Mouse (Mus musculus): ENCODE measurements at regions not wholly inside any gene's neighbourhood (a gene's known extent, or its start where the extent isn't known, plus 50 kb on each side); places are given as distances from the start of the nearest gene placed in this dataset.
A peak's percentile ranks its signal among the peaks of the same experiment; 100 is the strongest.

DNA sequence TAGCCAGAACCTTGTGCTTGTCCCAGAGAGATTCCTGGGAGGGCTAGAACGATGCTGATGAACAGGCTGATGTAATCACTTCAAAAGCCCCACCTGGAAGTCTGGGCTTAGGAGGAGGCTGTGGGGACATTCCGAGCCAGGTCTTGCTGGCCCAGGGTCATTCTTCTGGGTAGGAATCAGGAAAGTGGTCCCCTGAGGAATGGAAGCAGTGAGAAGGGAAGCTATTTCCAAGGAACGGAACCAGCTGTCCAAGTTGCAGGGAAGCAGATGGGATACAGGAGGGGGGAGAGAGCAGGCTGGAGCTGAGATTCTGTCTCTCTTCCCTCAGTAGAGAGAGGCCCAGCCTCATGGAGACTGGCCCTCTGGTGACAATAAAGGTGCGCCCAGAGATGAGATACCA is 243.9 kb downstream of the Tcf7l2 start:
- peak in 1 of 2 experiments; percentile 7 for DNase-seq (ENCODE audit: low spot score in 2 of 2)

DNA sequence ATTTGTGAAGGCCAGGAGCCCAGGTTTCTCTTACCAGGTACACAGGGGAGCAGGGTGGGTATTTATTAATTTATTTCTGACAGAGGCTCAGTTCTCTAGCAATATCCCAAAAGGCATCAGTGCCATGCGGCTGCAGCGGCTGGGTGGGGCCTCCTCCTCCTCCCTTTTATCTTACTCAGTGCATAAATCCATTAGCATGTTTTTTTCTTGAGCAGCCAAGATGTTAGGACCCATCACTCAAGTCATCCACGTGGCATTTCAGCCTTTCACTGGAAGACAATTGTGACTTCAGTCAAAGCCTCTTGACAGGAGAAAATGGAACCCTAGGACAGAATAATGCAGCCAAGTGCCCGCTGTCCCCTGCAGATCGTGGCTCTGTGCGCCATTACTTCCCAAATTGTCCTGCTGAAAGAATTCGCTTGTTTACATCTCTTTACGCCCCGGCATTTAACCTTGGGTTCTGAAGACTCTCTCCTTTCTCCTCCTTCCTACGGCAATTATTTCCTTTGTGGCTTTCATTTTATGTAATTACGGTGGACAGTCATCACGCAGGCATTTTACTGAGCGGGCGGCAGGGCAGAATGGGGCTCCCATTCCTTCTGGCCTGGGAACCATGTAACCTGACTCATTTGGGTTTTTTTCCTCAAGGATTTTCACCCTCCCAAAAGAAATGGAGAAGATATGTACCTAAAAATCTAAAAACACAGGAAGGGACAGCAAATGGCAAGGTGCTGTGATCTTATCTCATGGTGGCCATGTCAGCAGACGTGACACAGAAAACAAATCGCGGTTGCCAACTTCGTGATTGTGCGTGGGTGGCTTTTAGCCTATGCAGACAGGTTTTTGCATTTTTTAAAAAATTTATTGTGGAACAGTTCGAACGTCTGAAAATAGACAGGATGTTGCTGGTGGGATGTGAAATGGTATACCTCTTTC is 250.4 kb downstream of the Tcf7l2 start:
- DNase-seq (ENCODE audit: low spot score in 2 of 2): no peak

DNA sequence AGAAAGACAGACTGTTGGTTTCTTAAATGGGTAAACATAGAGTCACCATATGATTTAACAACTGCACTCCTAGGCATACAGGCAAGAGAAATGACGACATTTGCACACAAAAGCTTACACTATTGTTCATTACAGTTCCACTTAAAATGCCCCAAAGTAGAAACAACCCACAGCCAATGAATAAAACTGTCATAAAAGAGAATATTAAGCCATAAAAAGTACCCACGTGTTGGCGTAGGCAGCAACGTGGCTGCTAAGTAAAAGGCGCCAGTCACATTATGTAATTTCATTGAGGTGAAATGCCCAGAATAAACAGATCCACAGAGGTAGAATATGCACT is 251.1 kb downstream of the Tcf7l2 start:
- no peak for DNase-seq (ENCODE audit: low spot score in 2 of 2)

DNA sequence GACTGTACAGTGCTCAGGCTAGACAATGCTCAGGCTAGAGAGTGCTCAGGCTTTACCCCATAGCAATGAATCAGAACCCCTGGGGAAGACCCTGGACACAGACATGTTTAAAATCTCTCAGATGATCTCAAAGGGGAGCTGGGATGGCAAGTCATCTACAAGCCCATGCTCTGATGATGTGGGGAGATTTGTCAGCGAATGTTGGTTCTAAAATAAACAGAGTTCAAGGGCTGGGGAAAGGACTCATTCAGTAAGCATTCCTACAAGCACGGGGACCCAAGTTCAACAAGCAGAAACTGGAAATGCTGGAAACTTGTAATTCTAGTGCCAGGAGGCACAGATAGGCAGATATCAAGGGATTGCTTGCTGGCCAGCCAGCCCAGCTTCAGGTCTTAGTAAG is 254.1 kb downstream of the Tcf7l2 start:
- DNase-seq (ENCODE audit: low spot score in 2 of 2): no peak

DNA sequence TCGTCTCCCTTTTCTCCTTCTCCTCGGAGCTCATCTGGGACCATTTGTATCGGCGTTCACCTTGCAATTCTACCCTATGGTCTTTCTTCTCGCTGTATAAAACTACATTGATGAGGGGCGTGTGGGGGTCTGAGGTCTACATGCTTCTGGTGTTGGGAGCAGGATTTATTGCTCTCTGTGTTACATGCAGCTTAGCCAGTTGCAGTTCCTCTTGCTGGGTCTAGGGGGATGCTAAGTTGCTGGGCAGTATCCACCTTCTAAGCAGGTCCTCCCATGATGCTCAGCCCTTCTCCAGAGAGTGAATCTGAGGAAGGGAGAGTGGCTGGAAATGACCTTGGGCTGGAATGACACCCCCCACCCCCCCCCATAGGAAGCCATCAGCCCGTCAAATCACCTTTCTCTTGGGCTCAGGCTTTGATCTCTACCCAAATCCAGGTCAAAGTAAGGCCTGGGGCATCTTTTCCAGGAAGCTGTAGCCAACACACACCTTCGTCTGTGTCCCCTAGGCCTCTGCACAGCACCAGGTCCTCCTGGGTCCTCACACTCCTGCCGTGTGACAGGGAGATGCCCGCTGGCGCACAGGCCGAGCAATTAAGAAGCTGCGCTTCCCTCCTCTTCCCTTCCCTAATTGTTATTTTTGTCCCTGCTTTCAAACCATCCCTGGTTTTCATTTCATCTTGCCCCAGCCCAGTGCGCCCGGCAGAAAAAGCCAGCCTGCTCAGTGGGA is 257.0 kb downstream of the Tcf7l2 start:
- no peak for DNase-seq (ENCODE audit: low spot score in 2 of 2)

DNA sequence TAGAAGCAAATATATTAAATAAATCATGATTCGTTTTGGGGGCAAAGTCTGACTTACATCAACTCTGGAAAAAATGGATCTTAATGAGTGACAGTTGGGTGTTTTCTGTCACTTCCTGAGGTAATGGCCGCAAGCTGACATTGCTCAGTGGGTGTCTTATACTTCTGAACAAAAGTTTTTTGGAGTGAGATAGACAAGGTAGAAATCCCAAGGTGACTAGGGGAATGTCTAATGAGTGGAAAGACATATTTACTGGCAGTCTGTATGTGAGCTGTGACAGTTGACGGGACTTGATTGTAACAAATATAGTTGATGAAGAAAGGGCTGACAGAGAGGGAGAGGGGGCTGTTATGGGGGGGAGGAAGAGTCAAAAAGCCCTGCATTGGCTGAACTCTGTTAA is 257.8 kb downstream of the Tcf7l2 start:
- no peak for DNase-seq (ENCODE audit: low spot score in 2 of 2)

DNA sequence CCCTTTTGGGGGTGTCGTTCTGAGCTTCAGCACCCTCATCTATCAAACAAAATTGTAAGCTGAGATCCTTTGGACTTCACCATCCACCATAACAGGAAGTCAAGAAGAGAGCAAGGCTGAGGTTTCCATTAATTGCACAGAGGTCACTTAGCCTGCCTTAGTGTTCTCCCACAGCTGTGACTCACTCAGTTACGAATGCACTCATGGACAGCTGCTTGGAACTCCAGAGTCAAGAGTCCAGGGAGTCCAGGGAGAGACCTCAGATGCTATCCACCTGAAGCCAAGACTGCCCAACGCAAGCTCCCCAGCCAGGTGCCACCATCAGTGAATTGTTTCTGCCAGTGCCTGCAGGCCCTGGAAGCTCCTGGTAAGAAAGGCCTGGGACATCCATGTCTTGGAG is 259.8 kb downstream of the Tcf7l2 start:
- no peak for DNase-seq (ENCODE audit: low spot score in 2 of 2)

DNA sequence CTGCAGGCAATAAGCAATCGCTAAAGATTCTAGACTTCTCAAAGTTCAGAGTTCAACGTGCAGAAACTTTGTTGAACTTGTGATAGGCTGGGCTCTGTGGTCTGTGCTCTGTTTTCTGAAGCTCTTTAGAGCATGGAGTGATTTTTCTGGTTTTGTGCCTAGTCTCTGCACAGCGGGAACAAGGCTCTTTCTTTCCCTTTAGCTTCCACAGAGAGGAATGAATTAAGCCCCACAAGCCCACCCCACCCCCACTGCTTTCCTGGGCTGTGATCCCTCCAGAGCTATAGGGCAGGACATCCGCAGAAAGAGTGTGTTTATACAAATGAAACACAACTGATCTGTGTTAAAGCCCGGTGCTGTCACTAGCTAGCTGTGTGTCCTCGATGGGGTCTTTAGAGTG is 264.3 kb downstream of the Tcf7l2 start:
- no peak for DNase-seq (ENCODE audit: low spot score in 2 of 2)

DNA sequence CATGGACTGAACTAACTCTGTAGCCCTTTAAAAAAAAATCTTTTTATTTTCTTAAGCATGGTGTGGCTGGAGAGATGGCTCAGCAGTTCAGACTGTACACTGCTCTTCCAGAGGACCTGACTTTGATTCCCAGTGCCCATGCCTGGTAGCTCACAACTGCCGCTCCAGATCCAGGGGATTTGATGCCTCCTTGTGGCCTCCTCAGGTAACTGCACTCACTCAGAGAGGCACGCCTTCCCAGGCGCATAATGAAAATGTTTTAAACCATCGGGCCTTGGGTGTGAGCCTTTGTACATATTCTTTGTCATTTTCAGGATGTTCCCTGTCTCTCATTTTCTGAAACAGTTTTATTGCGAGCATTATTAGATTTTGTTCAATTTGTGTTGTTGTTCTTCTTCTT is 265.8 kb downstream of the Tcf7l2 start:
- DNase-seq (ENCODE audit: low spot score in 2 of 2): no peak

DNA sequence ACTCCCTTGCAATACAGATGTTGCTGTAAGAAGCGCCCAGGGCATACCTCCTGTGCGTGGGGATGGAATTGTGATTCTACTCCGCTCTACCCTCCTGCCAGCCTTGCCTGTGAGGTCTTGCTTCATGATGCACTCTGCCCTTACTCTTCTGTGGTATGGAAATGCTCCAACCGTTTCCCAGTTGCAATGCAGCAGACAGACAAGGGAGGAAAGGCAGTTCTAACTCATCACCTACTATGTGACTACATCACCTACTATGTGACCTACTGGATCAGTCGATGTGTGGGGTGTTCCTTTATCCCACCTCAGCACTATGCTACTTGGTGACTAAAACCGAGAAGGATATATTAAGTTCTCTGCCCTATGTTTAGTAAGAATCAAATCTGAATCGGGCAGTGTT is 269.1 kb downstream of the Tcf7l2 start:
- no peak for DNase-seq (ENCODE audit: low spot score in 2 of 2)

DNA sequence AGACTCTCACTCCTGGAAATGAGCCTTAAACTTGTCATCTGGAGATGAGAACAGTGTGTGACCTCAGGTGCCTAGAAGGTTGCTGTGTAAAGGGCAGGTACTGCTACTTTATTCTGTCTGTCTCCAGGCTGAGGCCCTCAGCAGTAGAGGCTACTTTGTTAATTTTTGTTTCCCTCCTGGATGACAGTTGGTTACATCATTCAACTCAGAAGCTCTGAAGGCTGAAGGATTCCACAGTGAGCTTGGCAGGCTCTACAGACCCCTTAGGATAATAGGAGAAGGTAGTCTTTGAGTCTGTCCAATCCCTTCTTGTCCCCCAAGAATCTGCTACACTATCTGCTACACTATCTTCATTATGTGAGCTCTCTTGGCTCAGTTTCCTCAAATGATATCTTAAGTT is 269.7 kb downstream of the Tcf7l2 start:
- DNase-seq (ENCODE audit: low spot score in 2 of 2): no peak

DNA sequence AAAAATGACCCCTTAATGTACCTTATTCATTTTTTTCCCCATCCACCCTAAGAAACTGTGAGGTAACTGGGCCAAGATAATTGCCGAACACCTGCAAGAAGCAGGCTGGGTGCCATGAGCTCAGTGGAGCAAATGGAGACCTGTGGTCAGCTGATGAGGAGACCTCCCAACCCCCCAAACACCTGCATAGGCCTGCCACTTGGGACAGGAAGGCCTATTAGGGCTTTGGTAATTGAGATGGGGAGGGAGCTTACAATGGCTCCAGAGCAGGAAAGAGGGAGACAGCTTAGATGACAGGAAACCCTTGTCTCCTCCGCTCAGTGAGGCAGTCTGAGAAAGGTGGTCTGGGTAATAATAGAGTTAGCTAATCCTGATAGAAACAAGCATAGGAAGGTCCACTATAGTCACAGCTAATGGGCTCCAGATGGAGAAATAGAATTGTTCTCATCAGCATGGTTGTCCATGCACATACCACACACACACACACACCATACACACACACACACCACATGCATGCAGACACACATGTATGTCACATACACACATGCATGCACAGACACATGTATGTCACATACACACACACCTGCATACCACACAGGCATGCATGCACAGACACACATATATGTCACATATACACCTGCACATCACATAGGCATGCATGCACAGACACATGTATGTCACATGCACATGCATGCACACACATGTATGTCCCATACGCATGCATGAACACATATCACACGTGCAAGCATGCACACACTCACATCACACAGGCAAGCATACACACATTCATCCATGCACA is 270.2 kb upstream of the Habp2 start:
- DNase-seq (ENCODE audit: low spot score in 2 of 2): no peak

DNA sequence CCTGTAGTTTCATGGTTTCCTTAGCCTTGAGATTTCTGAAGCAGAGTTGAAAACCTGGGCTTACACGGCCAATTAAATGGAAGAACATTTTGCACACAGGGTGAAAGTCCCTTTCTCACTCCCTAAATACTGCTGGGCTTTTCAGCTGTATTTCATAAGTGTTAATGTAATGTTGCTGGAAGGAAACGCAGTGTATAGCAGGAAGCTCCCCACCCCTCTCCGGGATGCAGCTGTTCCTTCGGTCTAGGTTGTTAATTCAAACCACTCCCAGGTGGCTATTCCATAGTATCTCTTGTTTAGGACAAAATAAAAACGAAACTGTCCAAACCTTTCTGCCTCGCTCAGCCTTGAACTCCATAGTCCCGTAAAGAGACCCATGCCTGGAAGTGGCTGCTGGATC is 269.4 kb upstream of the Habp2 start:
- no peak for DNase-seq (ENCODE audit: low spot score in 2 of 2)

DNA sequence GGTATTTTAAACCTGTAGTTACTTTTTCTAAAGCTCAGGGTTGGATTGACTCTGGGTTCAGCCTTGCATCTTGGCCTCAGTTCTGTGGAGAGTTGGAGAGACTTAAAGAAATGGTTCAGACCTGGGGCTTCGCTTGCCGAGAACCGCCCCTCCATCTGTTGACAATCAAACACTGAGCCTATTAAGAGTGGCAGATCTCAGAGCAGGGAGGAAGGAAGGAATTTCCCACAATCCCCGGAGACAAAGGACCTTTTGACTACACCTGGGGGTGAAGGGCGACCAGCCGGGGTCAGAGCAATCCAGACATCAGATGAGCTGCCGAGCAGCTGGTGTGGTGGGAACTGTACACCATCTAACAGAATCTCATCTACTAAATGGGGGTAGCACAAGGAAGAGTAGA is 267.8 kb upstream of the Habp2 start:
- DNase-seq (ENCODE audit: low spot score in 2 of 2): no peak

DNA sequence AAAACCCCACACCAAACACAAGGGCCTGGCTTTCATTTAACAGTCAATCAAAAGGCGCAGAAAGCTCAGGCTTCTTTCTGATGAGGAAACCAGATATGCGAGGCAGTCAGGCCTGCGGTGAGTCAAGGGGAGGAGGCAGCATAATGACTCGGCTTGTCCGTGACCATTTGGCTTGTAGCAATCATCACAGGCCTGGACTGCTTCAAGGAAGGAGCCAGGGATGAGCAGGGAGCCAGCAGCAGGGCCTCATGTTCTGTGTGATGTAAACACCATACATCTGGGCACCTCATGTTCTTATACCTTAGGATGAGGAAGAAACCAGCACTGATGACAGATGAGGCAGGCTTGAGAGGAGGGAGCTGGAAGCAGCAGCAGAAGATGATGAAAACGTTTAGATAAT is 264.6 kb upstream of the Habp2 start:
- no peak for DNase-seq (ENCODE audit: low spot score in 2 of 2)

DNA sequence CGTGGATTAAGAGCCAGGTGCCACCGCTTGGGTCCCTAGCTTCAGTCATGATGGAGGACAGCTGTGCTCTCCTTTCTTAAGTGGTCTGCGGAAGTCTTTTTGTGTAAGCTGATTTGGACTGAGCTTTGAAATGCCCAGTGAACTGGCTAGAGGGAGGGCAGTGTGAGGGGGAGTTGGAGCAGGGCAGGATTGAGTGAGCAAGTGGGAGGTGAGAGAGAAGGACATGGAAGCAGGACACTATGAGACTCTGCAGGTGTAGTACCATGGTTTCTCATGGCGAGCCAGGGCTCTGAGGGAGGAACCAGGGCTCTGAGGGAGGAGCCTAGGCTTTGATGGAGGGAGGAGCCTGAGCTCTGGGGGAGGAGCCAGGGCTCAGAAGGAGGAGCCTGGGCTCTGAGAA is 262.3 kb upstream of the Habp2 start:
- DNase-seq (ENCODE audit: low spot score in 2 of 2): no peak

DNA sequence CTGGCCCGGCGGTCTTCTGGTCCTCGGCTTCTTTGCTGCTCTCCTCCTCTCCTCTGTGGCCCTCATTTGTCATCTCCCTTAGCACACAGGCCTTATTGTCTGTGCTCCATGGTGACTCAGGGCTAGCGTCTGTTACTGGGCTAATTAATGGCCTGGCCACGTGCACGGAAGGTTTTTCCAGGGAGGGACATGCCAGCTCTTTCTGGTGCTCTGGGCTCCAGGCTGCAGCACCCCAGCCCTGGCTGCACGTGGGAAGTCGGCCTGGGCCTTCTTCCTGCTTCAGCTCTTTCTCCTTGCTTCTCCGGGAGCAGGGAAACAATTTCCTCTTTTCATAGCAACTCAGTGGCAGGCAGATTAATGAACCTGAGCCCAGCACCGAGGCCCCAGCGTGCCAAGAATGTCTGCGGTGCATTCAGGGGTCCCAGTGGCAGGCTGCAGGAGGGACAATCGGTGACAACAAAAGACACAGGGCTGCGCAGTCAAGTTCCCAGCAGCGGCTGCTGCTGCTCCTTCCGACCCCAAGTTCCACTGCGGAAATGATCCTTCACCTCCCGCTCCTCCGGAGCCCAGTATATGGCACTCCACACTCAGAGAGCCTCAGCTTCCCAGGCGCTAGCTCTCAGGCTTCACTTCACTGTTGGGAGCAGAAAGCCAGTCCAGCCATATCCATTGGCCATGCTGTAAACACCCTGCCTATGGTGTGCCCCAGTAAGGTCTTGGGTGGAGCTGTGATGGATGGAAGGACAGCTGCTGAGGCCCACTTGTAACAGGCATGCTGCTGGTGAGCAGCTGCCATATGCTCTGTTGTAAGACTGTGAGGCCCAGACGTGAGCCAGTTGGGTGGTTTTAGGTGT is 257.3 kb upstream of the Habp2 start:
- peak in 1 of 2 experiments; percentile 26 for DNase-seq (ENCODE audit: low spot score in 2 of 2)

DNA sequence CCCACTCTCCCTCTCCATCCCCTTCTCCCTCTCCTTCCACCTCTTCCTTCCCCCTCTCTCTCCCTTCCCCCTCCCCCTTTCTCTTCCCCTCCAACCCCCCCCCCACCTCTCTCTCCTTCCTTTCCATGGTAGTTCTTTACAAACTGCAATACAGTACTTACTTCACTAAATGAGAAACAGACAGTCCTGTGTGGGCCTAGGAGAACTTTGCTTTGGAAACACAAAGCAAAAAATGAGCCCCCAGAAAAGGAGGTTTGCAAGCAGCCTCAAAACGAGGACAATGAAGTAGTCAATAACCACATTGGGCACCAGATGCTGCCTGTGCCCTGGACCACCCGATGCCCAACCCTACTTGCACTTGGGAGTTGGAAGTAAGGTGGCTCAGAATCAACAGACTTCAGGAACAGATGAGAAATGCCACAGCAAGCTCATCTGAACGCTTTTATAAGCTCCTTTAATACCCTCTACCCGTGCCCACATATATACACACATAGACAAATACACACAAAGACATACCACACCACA is 256.5 kb upstream of the Habp2 start:
- DNase-seq (ENCODE audit: low spot score in 2 of 2): no peak

DNA sequence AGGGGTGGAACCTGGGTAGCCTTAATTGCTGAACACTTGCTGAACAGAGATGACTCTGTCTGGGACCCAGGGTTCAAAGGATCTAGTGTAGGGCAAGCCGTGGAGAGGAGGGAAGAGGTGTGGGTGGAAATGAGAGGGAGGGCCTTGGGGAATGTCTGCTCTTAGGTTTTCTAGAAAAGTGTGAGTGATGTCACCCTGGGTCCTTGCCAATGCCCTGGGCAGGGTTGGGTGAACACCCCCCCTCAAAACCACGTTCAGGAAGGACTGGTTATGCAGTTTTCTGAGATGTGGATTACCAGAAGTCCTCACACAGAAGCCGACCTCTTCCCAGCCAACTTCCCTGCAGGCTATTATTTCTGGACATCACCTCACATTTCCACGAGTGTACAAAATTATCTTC is 252.4 kb upstream of the Habp2 start:
- no peak for DNase-seq (ENCODE audit: low spot score in 2 of 2)

DNA sequence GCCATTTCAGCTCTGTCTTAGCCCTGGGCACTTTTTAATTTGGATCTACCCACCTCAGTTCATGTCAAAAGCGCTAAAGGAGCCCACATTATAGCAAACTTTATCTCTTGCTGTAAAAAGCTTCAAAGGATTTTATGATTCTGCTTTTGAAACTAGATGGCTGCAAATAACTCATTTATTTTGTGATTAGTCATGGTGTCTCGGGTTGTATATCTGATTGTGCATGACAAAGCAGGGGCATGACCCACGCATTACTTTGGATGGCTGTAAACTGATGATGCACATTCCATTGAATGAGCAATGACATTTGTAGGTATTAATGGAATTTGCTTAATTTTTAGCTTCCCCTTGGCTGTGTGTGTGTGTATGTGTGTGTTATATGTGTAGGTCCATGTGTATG is 249.4 kb upstream of the Habp2 start:
- DNase-seq (ENCODE audit: low spot score in 2 of 2): no peak
